Mouse (Mus musculus): ENCODE measurements around the gene Hectd1. TPM values are rescaled to one million over a fixed set of nuclear protein-coding genes. Genes with fewer than 3 reads are reported as not detected.

The Hectd1 gene
- polyA plus RNA-seq, 1 experiment from 2014 or later = 31.3 TPM

- WGBS = 84% methylated on average over 8 of the region's 8 CpGs
- no peak overlapping the region for H3K4me3 ChIP-seq (ENCODE audit: low read length)
- no peaks in the 10 kb centered on the region for H3K4me1 ChIP-seq (ENCODE audit: control insufficient read depth, insufficient read depth, low read depth, low read length)
- H3K27ac ChIP-seq (ENCODE audit: low read depth, low read length) = no peak overlapping the region
- H3K9me3 ChIP-seq (ENCODE audit: control insufficient read depth, low read length) = no peaks in the 10 kb centered on the region; the same call in 1 of the 2 replicates
- H3K36me3 ChIP-seq (ENCODE audit: control insufficient read depth, insufficient read depth, low read length) = no peaks in the 10 kb centered on the region
- H3K27me3 ChIP-seq (replicated peaks; ENCODE audit: control insufficient read depth, insufficient read depth, low read length) = no peaks in the 10 kb centered on the region
- ATAC-seq = no peak
- no peak overlapping the region for H3K9ac ChIP-seq (ENCODE audit: low read depth, low read length)
- no peak overlapping the region for H3K4me2 ChIP-seq (ENCODE audit: low read length)
These were observed 11.3 kb downstream of the Hectd1 start for GRCm38 (mm10) chr12:51817815-51818613.

- 71% methylated on average over 5 of the region's 5 CpGs for WGBS
- no peak for ATAC-seq
- no peaks in the 10 kb centered on the region for H3K4me1 ChIP-seq (ENCODE audit: control insufficient read depth, insufficient read depth, low read depth, low read length)
- H3K9ac ChIP-seq (ENCODE audit: low read depth, low read length) = no peak overlapping the region
- H3K27ac ChIP-seq (ENCODE audit: low read depth, low read length) = no peak overlapping the region
- no peaks in the 10 kb centered on the region; the same call in 1 of the 2 replicates for H3K9me3 ChIP-seq (ENCODE audit: control insufficient read depth, low read length)
- no peaks in the 10 kb centered on the region for H3K36me3 ChIP-seq (ENCODE audit: control insufficient read depth, insufficient read depth, low read length)
- H3K4me3 ChIP-seq (ENCODE audit: low read length) = no peak overlapping the region
- no peak overlapping the region for H3K4me2 ChIP-seq (ENCODE audit: low read length)
- H3K27me3 ChIP-seq (replicated peaks; ENCODE audit: control insufficient read depth, insufficient read depth, low read length) = no peaks in the 10 kb centered on the region
These were observed 17.8 kb downstream of the Hectd1 start for GRCm38 (mm10) chr12:51811388-51812140.

- no peak for ATAC-seq
- Histone ChIP-seq H3K27me3 (replicated peaks; ENCODE audit: control insufficient read depth, insufficient read depth, low read length) (no peaks in the 10 kb centered on the region), H3K9ac (ENCODE audit: low read depth, low read length) (no peak overlapping the region), H3K4me1 (ENCODE audit: control insufficient read depth, insufficient read depth, low read depth, low read length) (no peaks in the 10 kb centered on the region), H3K4me2 (ENCODE audit: low read length) (no peak overlapping the region), H3K9me3 (ENCODE audit: control insufficient read depth, low read length) (no peaks in the 10 kb centered on the region; the same call in 1 of the 2 replicates), H3K27ac (ENCODE audit: low read depth, low read length) (no peak overlapping the region), H3K4me3 (ENCODE audit: low read length) (no peak overlapping the region), H3K36me3 (ENCODE audit: control insufficient read depth, insufficient read depth, low read length) (0 out of 2 replicates have a peak, but pooled peaks cover 2% of the 10 kb centered on the region)
These were observed 18.8 kb downstream of the Hectd1 start for GRCm38 (mm10) chr12:51810564-51810963.

- H3K9me3 ChIP-seq (ENCODE audit: control insufficient read depth, low read length) = no peaks in the 10 kb centered on the region
- no peak overlapping the region for H3K4me3 ChIP-seq (ENCODE audit: low read length)
- no peak overlapping the region for H3K9ac ChIP-seq (ENCODE audit: low read depth, low read length)
- no peak for ATAC-seq
- no peak overlapping the region for H3K4me2 ChIP-seq (ENCODE audit: low read length)
- peaks cover 35% of the 10 kb centered on the region for H3K36me3 ChIP-seq (ENCODE audit: control insufficient read depth, insufficient read depth, low read length)
- no peaks in the 10 kb centered on the region for H3K27me3 ChIP-seq (replicated peaks; ENCODE audit: control insufficient read depth, insufficient read depth, low read length)
- H3K4me1 ChIP-seq (ENCODE audit: control insufficient read depth, insufficient read depth, low read depth, low read length) = no peaks in the 10 kb centered on the region
- no peak overlapping the region for H3K27ac ChIP-seq (ENCODE audit: low read depth, low read length)
- WGBS = 94% methylated on average over 7 of the region's 7 CpGs
These were observed 44.5 kb downstream of the Hectd1 start for GRCm38 (mm10) chr12:51784842-51785241.

- no peak overlapping the region for H3K27ac ChIP-seq (ENCODE audit: low read depth, low read length)
- no peaks in the 10 kb centered on the region for H3K4me1 ChIP-seq (ENCODE audit: control insufficient read depth, insufficient read depth, low read depth, low read length)
- no peak overlapping the region for H3K9ac ChIP-seq (ENCODE audit: low read depth, low read length)
- H3K27me3 ChIP-seq (replicated peaks; ENCODE audit: control insufficient read depth, insufficient read depth, low read length) = no peaks in the 10 kb centered on the region
- no peak overlapping the region for H3K4me2 ChIP-seq (ENCODE audit: low read length)
- WGBS = 96% methylated on average over 15 of the region's 15 CpGs
- no peak for ATAC-seq
- H3K9me3 ChIP-seq (ENCODE audit: control insufficient read depth, low read length) = no peaks in the 10 kb centered on the region
- H3K4me3 ChIP-seq (ENCODE audit: low read length) = no peak overlapping the region
- H3K36me3 ChIP-seq (ENCODE audit: control insufficient read depth, insufficient read depth, low read length) = peaks cover 36% of the 10 kb centered on the region
These were observed 60.6 kb downstream of the Hectd1 start for GRCm38 (mm10) chr12:51768702-51769101.

- ATAC-seq = no peak
- 94% methylated on average over 4 of the region's 4 CpGs for WGBS
- H3K4me2 ChIP-seq (ENCODE audit: low read length) = no peak overlapping the region
- no peak overlapping the region for H3K27ac ChIP-seq (ENCODE audit: low read depth, low read length)
- no peak overlapping the region for H3K4me3 ChIP-seq (ENCODE audit: low read length)
- H3K9me3 ChIP-seq (ENCODE audit: control insufficient read depth, low read length) = no peaks in the 10 kb centered on the region
- H3K9ac ChIP-seq (ENCODE audit: low read depth, low read length) = no peak overlapping the region
- H3K4me1 ChIP-seq (ENCODE audit: control insufficient read depth, insufficient read depth, low read depth, low read length) = no peaks in the 10 kb centered on the region
- no peaks in the 10 kb centered on the region for H3K27me3 ChIP-seq (replicated peaks; ENCODE audit: control insufficient read depth, insufficient read depth, low read length)
- peaks cover 42% of the 10 kb centered on the region for H3K36me3 ChIP-seq (ENCODE audit: control insufficient read depth, insufficient read depth, low read length)
These were observed 61.9 kb downstream of the Hectd1 start for GRCm38 (mm10) chr12:51767454-51767853.

- Histone ChIP-seq H3K27me3 (replicated peaks; ENCODE audit: control insufficient read depth, insufficient read depth, low read length) (no peaks in the 10 kb centered on the region), H3K36me3 (ENCODE audit: control insufficient read depth, insufficient read depth, low read length) (peaks cover 42% of the 10 kb centered on the region), H3K4me3 (ENCODE audit: low read length) (no peak overlapping the region), H3K27ac (ENCODE audit: low read depth, low read length) (no peak overlapping the region), H3K4me1 (ENCODE audit: control insufficient read depth, insufficient read depth, low read depth, low read length) (no peaks in the 10 kb centered on the region), H3K9ac (ENCODE audit: low read depth, low read length) (no peak overlapping the region), H3K9me3 (ENCODE audit: control insufficient read depth, low read length) (no peaks in the 10 kb centered on the region), H3K4me2 (ENCODE audit: low read length) (no peak overlapping the region)
- 94% methylated on average over 3 of the region's 3 CpGs for WGBS
- ATAC-seq = no peak
These were observed 70.0 kb downstream of the Hectd1 start for GRCm38 (mm10) chr12:51759374-51759773.

- no peak overlapping the region for H3K9ac ChIP-seq (ENCODE audit: low read depth, low read length)
- H3K4me3 ChIP-seq (ENCODE audit: low read length) = no peak overlapping the region
- no peak for ATAC-seq
- no peak overlapping the region for H3K27ac ChIP-seq (ENCODE audit: low read depth, low read length)
- H3K9me3 ChIP-seq (ENCODE audit: control insufficient read depth, low read length) = no peaks in the 10 kb centered on the region
- no peaks in the 10 kb centered on the region for H3K27me3 ChIP-seq (replicated peaks; ENCODE audit: control insufficient read depth, insufficient read depth, low read length)
- peaks cover 38% of the 10 kb centered on the region for H3K36me3 ChIP-seq (ENCODE audit: control insufficient read depth, insufficient read depth, low read length)
- no peak overlapping the region for H3K4me2 ChIP-seq (ENCODE audit: low read length)
- no peaks in the 10 kb centered on the region for H3K4me1 ChIP-seq (ENCODE audit: control insufficient read depth, insufficient read depth, low read depth, low read length)
These were observed 72.8 kb downstream of the Hectd1 start for GRCm38 (mm10) chr12:51756599-51756961.

GRCm38 (mm10) chr12:51755938-51756598 is 73.3 kb downstream of the Hectd1 start:
- no peaks in the 10 kb centered on the region for H3K4me1 ChIP-seq (ENCODE audit: control insufficient read depth, insufficient read depth, low read depth, low read length)
- no peak overlapping the region for H3K4me2 ChIP-seq (ENCODE audit: low read length)
- H3K27me3 ChIP-seq (replicated peaks; ENCODE audit: control insufficient read depth, insufficient read depth, low read length) = no peaks in the 10 kb centered on the region
- no peak overlapping the region for H3K4me3 ChIP-seq (ENCODE audit: low read length)
- 95% methylated on average over 12 of the region's 12 CpGs for WGBS
- no peaks in the 10 kb centered on the region for H3K9me3 ChIP-seq (ENCODE audit: control insufficient read depth, low read length)
- H3K27ac ChIP-seq (ENCODE audit: low read depth, low read length) = no peak overlapping the region
- ATAC-seq = no peak
- H3K9ac ChIP-seq (ENCODE audit: low read depth, low read length) = no peak overlapping the region
- H3K36me3 ChIP-seq (ENCODE audit: control insufficient read depth, insufficient read depth, low read length) = peaks cover 43% of the 10 kb centered on the region

All from hindbrain, embryonic 16.5 days (tissue).